Mouse (Mus musculus) skeletal muscle tissue, adult 2 months (tissue): Measurements from ENCODE around the gene Dtnbp1.
A peak's percentile ranks its signal among the peaks of the same experiment; 100 is the strongest.

Source experiments
- DNase-seq: peaks from one replicate; pipeline ENCODE4 v3.0.0-alpha.2; 2012; ENCODE audit warnings: low read depth, low spot score

Dtnbp1 gene

GRCm38 (mm10) chr13:45001911-45002615 lies at the start of gene Dtnbp1:
Dtnbp1 (minus strand) TSS chr13:45002147.
- DNase-seq: peak; percentile 46

GRCm38 (mm10) chr13:45049261-45050020 lies 47.5 kb upstream of the Dtnbp1 start:
- DNase-seq: no peak

GRCm38 (mm10) chr13:45043466-45043865 lies 41.5 kb upstream of the Dtnbp1 start:
- DNase-seq: no peak

GRCm38 (mm10) chr13:45040741-45041140 lies 38.8 kb upstream of the Dtnbp1 start:
- no peak for DNase-seq

- DNase-seq: no peak
Observed at GRCm38 (mm10) chr13:45040195-45040594, 38.2 kb upstream of the Dtnbp1 start.

GRCm38 (mm10) chr13:45036417-45036816 lies 34.5 kb upstream of the Dtnbp1 start:
- peak; percentile 39 for DNase-seq

GRCm38 (mm10) chr13:45034759-45035158 lies 32.8 kb upstream of the Dtnbp1 start:
- DNase-seq: no peak

GRCm38 (mm10) chr13:45033360-45033759 lies 31.4 kb upstream of the Dtnbp1 start:
- no peak for DNase-seq

- no peak for DNase-seq
Observed at GRCm38 (mm10) chr13:45032484-45032883, 30.5 kb upstream of the Dtnbp1 start.

- no peak for DNase-seq
Observed at GRCm38 (mm10) chr13:45031748-45032147, 29.8 kb upstream of the Dtnbp1 start.

- no peak for DNase-seq
Observed at GRCm38 (mm10) chr13:45031314-45031713, 29.4 kb upstream of the Dtnbp1 start.

GRCm38 (mm10) chr13:45030830-45031229 lies 28.9 kb upstream of the Dtnbp1 start:
- peak; percentile 92 for DNase-seq

- no peak for DNase-seq
Observed at GRCm38 (mm10) chr13:45029791-45030190, 27.8 kb upstream of the Dtnbp1 start.

GRCm38 (mm10) chr13:45026291-45026690 lies 24.3 kb upstream of the Dtnbp1 start:
- no peak for DNase-seq

- DNase-seq: no peak
Observed at GRCm38 (mm10) chr13:45024821-45025220, 22.9 kb upstream of the Dtnbp1 start.

GRCm38 (mm10) chr13:45023356-45024150 lies 21.6 kb upstream of the Dtnbp1 start:
- no peak for DNase-seq

GRCm38 (mm10) chr13:45008150-45008549 lies 6.2 kb upstream of the Dtnbp1 start:
- no peak for DNase-seq

- no peak for DNase-seq
Observed at GRCm38 (mm10) chr13:45007726-45008125, 5.8 kb upstream of the Dtnbp1 start.

- DNase-seq: no peak
Observed at GRCm38 (mm10) chr13:45006483-45006882, 4.5 kb upstream of the Dtnbp1 start.

- peak; percentile 33 for DNase-seq
Observed at GRCm38 (mm10) chr13:45005861-45006260, 3.9 kb upstream of the Dtnbp1 start.

- peak; percentile 70 for DNase-seq
Observed at GRCm38 (mm10) chr13:45004987-45005592, 3.1 kb upstream of the Dtnbp1 start.

- no peak for DNase-seq
Observed at GRCm38 (mm10) chr13:45003026-45003425, 1.1 kb upstream of the Dtnbp1 start.
